Mouse (Mus musculus) regulatory T cell (primary cell): ENCODE data around the gene Hoxb6.

Experiments
- in situ Hi-C: fragments of 300-600 bp; cut with MboI, MseI; formaldehyde crosslinking; loops from one replicate; pipeline ENCODE4 v1.15.1; 2025; ENCODE audit warnings: high pct_unique_total_duplicates

Hoxb6 gene

GRCm38 (mm10) chr11:96269869-96270268, 22.4 kb upstream of the Hoxb6 start:
- in situ Hi-C loops, result no loop called here

- in situ Hi-C loops, result no loop called here
Observed at GRCm38 (mm10) chr11:96270996-96271540, 21.2 kb upstream of the Hoxb6 start, which contains the start of gene Hoxb9. Gene Hoxb9 (plus strand): TSS chr11:96271457.

GRCm38 (mm10) chr11:96271541-96272011, 20.7 kb upstream of the Hoxb6 start:
- in situ Hi-C loops, result no loop called here

GRCm38 (mm10) chr11:96272024-96272921, 20.0 kb upstream of the Hoxb6 start:
- in situ Hi-C loops, result no loop called here

- in situ Hi-C loops, result no loop called here
Observed at GRCm38 (mm10) chr11:96274428-96274827, 17.8 kb upstream of the Hoxb6 start.

GRCm38 (mm10) chr11:96275896-96276295, 16.4 kb upstream of the Hoxb6 start:
- in situ Hi-C loops, result no loop called here

- in situ Hi-C loops, result no loop called here
Observed at GRCm38 (mm10) chr11:96277151-96278044, 14.9 kb upstream of the Hoxb6 start.

- in situ Hi-C loops, result no loop called here
Observed at GRCm38 (mm10) chr11:96278324-96278723, 14.0 kb upstream of the Hoxb6 start.

- in situ Hi-C loops, result no loop called here
Observed at GRCm38 (mm10) chr11:96278773-96279172, 13.5 kb upstream of the Hoxb6 start.

- in situ Hi-C loops, result no loop called here
Observed at GRCm38 (mm10) chr11:96279421-96280233, 12.6 kb upstream of the Hoxb6 start.

GRCm38 (mm10) chr11:96280399-96281378, 11.6 kb upstream of the Hoxb6 start:
- in situ Hi-C loops, result no loop called here

GRCm38 (mm10) chr11:96281396-96281795, 10.9 kb upstream of the Hoxb6 start:
- in situ Hi-C loops, result no loop called here

GRCm38 (mm10) chr11:96281855-96282570, 10.3 kb upstream of the Hoxb6 start, which contains the start of gene Hoxb8:
Gene Hoxb8 (plus strand): TSS chr11:96281905.
- in situ Hi-C loops, result no loop called here

GRCm38 (mm10) chr11:96282795-96283430, 9.4 kb upstream of the Hoxb6 start:
- in situ Hi-C loops, result no loop called here

GRCm38 (mm10) chr11:96284041-96284749, 8.1 kb upstream of the Hoxb6 start:
- in situ Hi-C loops, result no loop called here

- in situ Hi-C loops, result no loop called here
Observed at GRCm38 (mm10) chr11:96284774-96285734, 7.2 kb upstream of the Hoxb6 start.
